Mouse (Mus musculus) E14TG2a.4 (cell line): Measurements from ENCODE around the gene Tead1.

ENCODE experiments used
- CTCF ChIP-seq: conservative IDR thresholded peaks from 2 replicates; pipeline ENCODE4 v1.5.1; 2014; ENCODE audit warnings: low read length
- NANOG ChIP-seq: IDR thresholded peaks from 2 replicates; pipeline ENCODE4 v1.6.1; 2014; ENCODE audit warnings: borderline replicate concordance, low read length, mixed read lengths

DNA sequence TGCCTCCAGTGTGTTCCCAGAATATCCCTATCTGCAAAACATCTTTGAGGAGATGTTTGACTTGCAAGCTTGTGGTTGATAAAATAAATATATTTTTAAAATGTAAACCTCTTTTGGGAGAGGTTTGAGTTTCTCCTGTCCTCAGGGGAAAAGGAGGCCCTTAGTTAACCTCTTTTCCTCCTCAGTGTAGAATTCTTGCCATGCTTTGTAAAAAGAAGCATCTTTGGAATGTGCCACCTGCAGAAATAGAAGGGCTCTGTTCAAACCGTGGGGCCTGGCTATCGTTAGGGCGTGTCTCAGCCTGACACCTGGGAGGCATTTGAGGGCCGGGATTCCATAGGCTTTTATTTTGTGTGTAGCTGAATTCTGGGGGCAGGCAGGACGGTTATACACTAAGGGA is 51.1 kb downstream of the Tead1 start:
- TF ChIP-seq CTCF: no peak
- no peak for TF ChIP-seq NANOG
